Mouse (Mus musculus) forebrain, embryonic 11.5 days (tissue): ENCODE measurements at regions not wholly inside any gene's neighbourhood (a gene's known extent, or its start where the extent isn't known, plus 50 kb on each side); places are given as distances from the start of the nearest gene placed in this dataset.

ENCODE experiments used
- ATAC-seq: fragments of 200-750 bp; cut with Nextera tagmentation; replicated peaks from 2 replicates; pipeline ENCODE4 v1.8.0; 2017; ENCODE audit warnings: moderate TSS enrichment; ENCODE audit not compliant: low FRiP score
- DNase-seq: peaks from one replicate; pipeline ENCODE4 v3.0.0-alpha.2; 2017; ENCODE audit warnings: low spot score
- H3K27ac ChIP-seq: fragments of 300-500 bp; sonication (generic); 2 replicates; pipeline ENCODE4 v1.5.1; 2014; ENCODE audit warnings: low read depth, low read length
- H3K27me3 ChIP-seq: fragments of 300-500 bp; sonication (generic); 2 replicates; pipeline ENCODE4 v1.6.1; 2014; ENCODE audit warnings: mild to moderate bottlenecking, low read length, mixed read lengths; ENCODE audit not compliant: control insufficient read depth, insufficient read depth
- H3K36me3 ChIP-seq: fragments of 300-500 bp; sonication (generic); 2 replicates; pipeline ENCODE4 v1.6.1; 2014; ENCODE audit warnings: mild to moderate bottlenecking, low read length, moderate library complexity, mixed read lengths; ENCODE audit not compliant: control insufficient read depth, insufficient read depth
- H3K4me1 ChIP-seq: fragments of 300-500 bp; sonication (generic); replicated peaks from 2 replicates; pipeline ENCODE4 v1.6.1; 2014; ENCODE audit warnings: low read length, mixed read lengths; ENCODE audit not compliant: control insufficient read depth, insufficient read depth
- H3K4me2 ChIP-seq: fragments of 300-500 bp; sonication (generic); 2 replicates; pipeline ENCODE4 v1.6.1; 2014; ENCODE audit warnings: low read depth, mild to moderate bottlenecking, low read length, moderate library complexity, mixed read lengths; ENCODE audit not compliant: severe bottlenecking
- H3K4me3 ChIP-seq: fragments of 300-500 bp; sonication (generic); 2 replicates; pipeline ENCODE4 v1.5.1; 2014; ENCODE audit warnings: low read depth, low read length
- H3K9ac ChIP-seq: fragments of 300-500 bp; sonication (generic); 2 replicates; pipeline ENCODE4 v1.6.1; 2014; ENCODE audit warnings: low read length
- H3K9me3 ChIP-seq: fragments of 300-500 bp; sonication (generic); 2 replicates; pipeline ENCODE4 v1.6.1; 2016; ENCODE audit warnings: low read length, mixed read lengths; ENCODE audit not compliant: control insufficient read depth
- WGBS: fragments of 180-500 bp; shearing (Covaris S2); extraction: QIAGEN DNeasy Blood & Tissue Kit; methylation state at CpG from one replicate; pipeline ENCODE4 v1.1.7; 2014; 5-methylcytosine and 5-hydroxymethylcytosine counted together

DNA sequence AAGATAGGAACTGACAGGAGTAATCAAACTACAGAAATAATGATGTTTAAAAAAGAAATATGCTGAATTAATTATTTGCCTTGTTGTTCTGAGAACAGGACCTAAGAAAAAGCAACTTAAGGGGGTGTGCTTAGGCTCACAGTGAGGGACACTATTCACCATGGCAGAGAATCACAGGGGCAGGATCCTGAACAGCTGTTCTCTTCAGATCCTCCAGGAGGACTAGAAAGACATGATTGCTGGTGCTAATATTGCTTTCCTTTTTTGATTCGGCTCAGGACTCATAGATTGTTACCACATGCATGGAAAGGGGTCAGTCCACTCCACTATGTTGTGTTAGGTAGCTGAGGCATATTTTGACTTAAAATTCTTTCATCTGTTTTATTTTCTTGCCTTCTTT lies 425.4 kb upstream of the Tecrl start:
- peak; percentile 68 for ATAC-seq

DNA sequence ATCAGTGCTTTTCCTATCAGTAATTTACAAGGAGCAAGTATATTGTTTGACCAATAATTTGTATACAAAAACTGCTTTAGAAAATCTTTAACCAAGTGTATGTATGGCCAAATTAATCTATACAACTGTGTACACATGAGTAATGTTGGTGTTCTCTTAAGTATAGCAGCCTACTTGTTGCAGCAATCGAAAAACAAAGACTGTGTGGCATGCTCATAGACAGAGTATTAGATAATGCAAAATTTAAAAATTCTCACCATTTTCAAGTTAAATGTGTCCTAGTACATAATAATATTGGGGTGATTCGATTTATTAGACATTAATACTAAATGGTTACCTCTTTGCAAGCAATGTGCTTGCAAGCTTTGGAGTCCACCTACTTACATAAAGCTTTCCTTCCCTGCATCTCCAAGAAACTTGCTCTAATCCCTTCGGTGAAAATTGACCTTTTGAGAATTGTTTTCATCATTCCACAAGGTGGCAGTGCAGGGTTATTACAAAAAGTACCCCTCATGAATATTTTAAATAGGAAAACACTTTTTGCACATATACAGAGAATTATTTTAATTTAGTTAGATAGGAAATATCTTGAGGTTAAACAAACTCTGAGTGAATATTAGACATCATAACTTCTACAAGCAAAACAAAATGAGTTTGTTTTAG lies 423.4 kb upstream of the Tecrl start:
- DNase-seq: no peak
- no peak overlapping the region for H3K4me3 ChIP-seq

More for the DNA sequence above, 425.4 kb upstream of the Tecrl start:
- Histone ChIP-seq H3K4me1 (no peaks in the 10 kb centered on the region), H3K4me3 (no peak overlapping the region), H3K27ac (no peak overlapping the region), H3K9me3 (no peaks in the 10 kb centered on the region), H3K27me3 (no peaks in the 10 kb centered on the region), H3K9ac (no peak overlapping the region), H3K36me3 (no peaks in the 10 kb centered on the region), H3K4me2 (no peak overlapping the region)
- 38% methylated on average over 1 of the region's 1 CpGs for WGBS
- DNase-seq: no peak

DNA sequence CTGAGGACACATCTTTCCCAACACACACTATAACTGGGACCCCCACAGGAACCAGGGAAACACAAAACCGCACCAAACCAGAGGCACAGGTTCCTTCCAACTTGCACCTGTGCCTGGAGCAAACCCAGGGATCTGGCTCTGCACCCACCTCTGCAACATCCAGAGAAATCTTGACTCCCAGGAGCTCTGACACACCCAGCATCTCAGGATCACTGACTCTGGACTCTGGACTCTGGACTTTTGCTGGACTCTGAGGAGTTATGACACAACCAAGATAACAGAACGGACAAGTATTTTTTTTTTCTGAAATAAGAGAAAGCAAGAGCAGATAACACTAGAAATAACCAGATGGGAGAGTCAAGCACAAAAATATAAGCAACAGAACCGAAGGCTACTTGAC lies 386.9 kb upstream of the Tecrl start:
- 85% methylated on average over 3 of the region's 3 CpGs for WGBS
- H3K9me3 ChIP-seq: no peaks in the 10 kb centered on the region
- no peak for ATAC-seq
- H3K4me2 ChIP-seq: no peak overlapping the region
- H3K27me3 ChIP-seq: no peaks in the 10 kb centered on the region
- H3K27ac ChIP-seq: no peak overlapping the region
- no peak overlapping the region for H3K9ac ChIP-seq
- no peak for DNase-seq
- no peak overlapping the region for H3K4me3 ChIP-seq
- no peaks in the 10 kb centered on the region for H3K36me3 ChIP-seq
- H3K4me1 ChIP-seq: no peaks in the 10 kb centered on the region

More for the DNA sequence above, 423.4 kb upstream of the Tecrl start:
- ATAC-seq: peak; percentile 41
- no peaks in the 10 kb centered on the region for H3K27me3 ChIP-seq
- no peak overlapping the region for H3K27ac ChIP-seq
- no peaks in the 10 kb centered on the region for H3K4me1 ChIP-seq
- H3K9ac ChIP-seq: no peak overlapping the region
- WGBS: 31% methylated on average over 3 of the region's 3 CpGs
- H3K36me3 ChIP-seq: no peaks in the 10 kb centered on the region
- H3K9me3 ChIP-seq: no peaks in the 10 kb centered on the region
- H3K4me2 ChIP-seq: no peak overlapping the region

DNA sequence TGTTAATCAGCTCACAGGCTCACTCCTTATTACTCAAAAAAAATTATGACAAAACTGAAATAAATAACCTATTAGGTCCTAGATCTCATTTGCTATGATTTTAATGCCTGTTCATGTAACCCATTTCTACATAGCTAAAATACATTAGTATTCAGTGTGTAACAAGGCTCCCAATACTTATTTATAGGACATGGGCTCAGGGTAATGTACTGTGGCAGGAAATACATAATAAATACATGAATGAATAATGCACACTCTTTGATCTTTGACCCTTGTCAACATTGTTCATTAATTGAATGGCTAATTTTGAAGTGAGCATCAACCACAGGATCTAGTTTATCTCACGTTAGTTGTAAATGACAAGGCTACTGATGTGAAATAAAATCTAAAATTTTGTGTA lies 340.4 kb upstream of the Tecrl start:
- DNase-seq: no peak

DNA sequence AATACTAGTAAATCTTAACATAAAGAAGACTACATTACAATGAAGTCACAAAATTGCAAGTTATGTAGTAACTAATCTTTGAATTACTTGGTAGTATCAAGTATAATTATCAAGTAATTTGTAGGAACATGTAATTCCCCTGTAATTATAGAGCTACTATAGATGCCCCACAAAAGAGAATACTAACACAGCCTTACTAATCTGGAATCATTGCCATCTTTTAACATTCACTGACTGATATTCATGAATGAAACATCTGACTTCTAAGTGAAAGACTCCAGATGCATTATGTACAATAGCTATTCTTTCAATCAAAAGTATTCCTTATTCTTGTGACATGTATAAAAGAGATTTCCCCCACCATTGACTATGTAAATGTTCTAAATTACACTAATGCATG lies 337.3 kb upstream of the Tecrl start:
- Histone ChIP-seq H3K27me3 (no peaks in the 10 kb centered on the region), H3K4me1 (no peaks in the 10 kb centered on the region), H3K4me2 (no peak overlapping the region), H3K36me3 (no peaks in the 10 kb centered on the region), H3K27ac (no peak overlapping the region), H3K4me3 (no peak overlapping the region), H3K9ac (no peak overlapping the region), H3K9me3 (no peaks in the 10 kb centered on the region)
- DNase-seq: no peak
- no peak for ATAC-seq

More for the DNA sequence above, 340.4 kb upstream of the Tecrl start:
- ATAC-seq: no peak
- no peaks in the 10 kb centered on the region for H3K36me3 ChIP-seq
- no peaks in the 10 kb centered on the region for H3K27me3 ChIP-seq
- H3K27ac ChIP-seq: no peak overlapping the region
- H3K4me1 ChIP-seq: no peaks in the 10 kb centered on the region
- no peak overlapping the region for H3K4me2 ChIP-seq
- no peak overlapping the region for H3K9ac ChIP-seq
- WGBS: 69% methylated on average over 1 of the region's 1 CpGs
- H3K9me3 ChIP-seq: no peaks in the 10 kb centered on the region
- no peak overlapping the region for H3K4me3 ChIP-seq

DNA sequence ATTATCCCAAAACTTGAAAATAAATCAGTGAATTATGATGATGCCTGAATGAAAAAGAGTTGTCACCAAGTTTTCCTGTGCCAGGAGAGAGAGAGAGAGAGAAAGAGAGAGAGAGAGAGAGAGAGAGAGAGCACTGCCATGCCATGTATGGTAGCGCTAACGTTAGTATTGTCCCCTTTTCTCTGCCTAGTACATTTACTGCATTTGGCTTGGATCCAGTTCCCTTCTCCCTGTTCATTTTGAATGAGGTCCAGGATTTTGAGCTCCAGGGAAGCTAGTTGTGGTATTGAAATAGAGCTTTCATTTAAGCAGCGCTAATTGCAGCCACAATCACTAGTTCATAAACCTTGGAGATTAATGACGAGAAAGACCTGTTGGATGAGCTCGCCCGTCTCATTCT lies 323.4 kb upstream of the Tecrl start:
- Histone ChIP-seq H3K9ac (no peak overlapping the region), H3K4me2 (no peak overlapping the region), H3K27ac (no peak overlapping the region), H3K9me3 (no peaks in the 10 kb centered on the region), H3K36me3 (no peaks in the 10 kb centered on the region), H3K4me3 (no peak overlapping the region), H3K4me1 (no peaks in the 10 kb centered on the region), H3K27me3 (no peaks in the 10 kb centered on the region)
- ATAC-seq (no peak; the same call in 1 of the 2 replicates), DNase-seq (no peak)
- 75% methylated on average over 6 of the region's 6 CpGs for WGBS

DNA sequence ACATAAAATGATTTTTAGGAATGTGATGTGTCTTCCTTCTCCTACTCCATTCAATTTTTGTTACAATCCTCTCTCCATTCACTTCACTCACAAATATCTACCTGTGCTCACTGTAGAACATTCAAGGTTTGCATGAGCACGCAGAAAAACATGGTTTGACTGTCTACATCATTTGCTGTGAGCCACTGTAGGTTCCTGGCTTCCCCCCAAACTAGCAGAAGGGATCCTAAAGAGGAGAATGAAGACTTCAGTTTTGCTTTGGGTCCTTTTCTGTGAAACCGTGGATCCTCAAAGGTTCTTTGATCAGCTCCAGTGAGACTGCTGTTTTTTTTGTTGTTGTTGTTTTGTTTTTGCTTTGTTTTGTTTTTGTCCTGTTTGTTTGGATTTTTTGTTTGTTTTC lies 304.1 kb upstream of the Tecrl start:
- Histone ChIP-seq H3K27me3 (no peaks in the 10 kb centered on the region), H3K4me1 (no peaks in the 10 kb centered on the region), H3K36me3 (no peaks in the 10 kb centered on the region), H3K9me3 (no peaks in the 10 kb centered on the region), H3K9ac (no peak overlapping the region), H3K27ac (no peak overlapping the region), H3K4me3 (no peak overlapping the region), H3K4me2 (no peak overlapping the region)
- no peak for ATAC-seq
- DNase-seq: no peak
- WGBS: 85% methylated on average over 2 of the region's 2 CpGs

DNA sequence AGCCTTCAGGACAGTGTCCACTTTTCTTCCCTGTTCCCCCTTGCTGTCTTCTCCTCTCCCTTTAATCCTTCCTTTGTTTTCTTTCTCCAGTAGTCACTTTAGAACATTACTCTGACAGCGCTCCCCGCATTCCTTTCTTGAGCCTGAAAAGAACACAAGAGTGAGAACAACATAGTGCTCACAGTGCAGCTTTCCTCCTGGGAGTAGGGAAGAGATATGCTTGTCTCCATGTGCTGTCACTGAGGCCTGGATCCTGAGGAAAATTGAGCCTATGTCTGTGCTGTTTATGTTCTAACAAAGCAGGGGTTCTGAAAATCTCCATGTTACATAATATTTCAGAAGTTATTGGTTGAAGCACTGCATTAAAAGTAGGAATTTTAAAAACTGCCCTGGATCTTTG lies 296.3 kb upstream of the Tecrl start:
- Histone ChIP-seq H3K9me3 (no peaks in the 10 kb centered on the region), H3K4me3 (no peak overlapping the region), H3K9ac (no peak overlapping the region), H3K4me2 (no peak overlapping the region), H3K27me3 (no peaks in the 10 kb centered on the region), H3K27ac (no peak overlapping the region), H3K4me1 (no peaks in the 10 kb centered on the region), H3K36me3 (no peaks in the 10 kb centered on the region)
- 7% methylated on average over 2 of the region's 2 CpGs for WGBS
- DNase-seq (no peak), ATAC-seq (0 out of 2 replicates have a peak, but pooled peaks have one; percentile 44)

DNA sequence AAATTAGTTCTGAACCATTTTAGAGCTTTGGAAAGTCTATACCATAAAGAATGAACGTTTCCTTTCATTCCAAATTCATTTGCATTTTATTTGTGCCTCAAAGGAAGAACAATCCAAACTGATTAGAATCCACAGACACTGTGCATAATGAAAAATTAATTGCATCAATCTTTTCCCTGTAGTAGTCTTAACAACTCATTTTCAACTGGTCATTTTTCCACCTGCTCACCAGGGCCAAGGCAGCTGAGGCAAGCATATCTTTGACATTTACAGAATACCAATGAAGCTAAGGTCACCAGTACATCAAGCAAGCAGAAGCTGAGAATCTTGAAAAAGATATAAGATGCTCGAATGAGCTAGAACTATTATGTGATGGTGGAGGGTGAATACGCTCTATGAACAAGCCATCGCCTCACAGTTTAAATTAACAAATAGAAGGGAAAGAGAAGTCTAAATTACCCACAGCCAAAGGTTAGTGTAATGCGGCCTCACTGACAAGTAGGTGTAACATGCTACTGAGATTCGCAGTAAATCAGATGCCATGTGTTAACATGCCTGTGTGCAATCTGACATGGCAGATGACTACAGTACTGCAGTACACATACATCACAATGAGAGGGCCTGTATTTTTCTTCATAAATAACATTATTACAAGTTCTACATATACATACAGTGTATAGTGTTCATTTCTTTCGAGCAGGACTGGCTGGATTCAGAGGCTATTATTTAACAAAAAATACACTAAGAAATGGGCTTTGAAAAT lies 267.8 kb upstream of the Tecrl start:
- H3K27me3 ChIP-seq: no peaks in the 10 kb centered on the region
- H3K9ac ChIP-seq: no peak overlapping the region
- no peaks in the 10 kb centered on the region for H3K4me1 ChIP-seq
- DNase-seq (no peak), ATAC-seq (peak; percentile 56)
- H3K9me3 ChIP-seq: no peaks in the 10 kb centered on the region
- no peak overlapping the region for H3K27ac ChIP-seq
- 78% methylated on average over 7 of the region's 7 CpGs for WGBS
- H3K4me2 ChIP-seq: no peak overlapping the region
- H3K4me3 ChIP-seq: no peak overlapping the region
- no peaks in the 10 kb centered on the region for H3K36me3 ChIP-seq
